Mouse (Mus musculus): Measurements from ENCODE around the gene Iqgap1.

DNA sequence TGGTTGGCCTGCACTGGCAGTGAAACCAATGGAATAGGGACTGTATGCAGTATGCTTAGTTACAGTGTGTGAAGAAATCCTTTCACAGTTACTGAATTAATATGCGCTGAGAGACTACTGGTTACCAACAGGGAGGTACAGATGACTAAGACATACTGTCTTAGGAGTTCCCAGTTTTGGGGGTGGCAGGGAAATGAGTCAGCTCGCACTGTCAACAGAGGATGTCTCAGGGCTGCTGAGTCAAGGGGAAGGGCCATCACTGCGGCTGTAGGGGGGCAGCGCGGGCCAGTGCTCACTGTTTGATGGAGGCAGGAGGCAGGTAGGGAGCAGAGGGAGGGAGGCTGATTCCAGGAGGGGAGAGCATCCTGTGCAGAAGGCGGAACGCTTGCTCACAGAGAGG is 110.5 kb downstream of the Iqgap1 start:
- TF ChIP-seq POLR2A (IDR thresholded peaks at IDR 0.05; ENCODE audit: control insufficient read depth, extremely low read depth, insufficient read depth, low read length, poor library complexity) (no peak), CTCF (IDR thresholded peaks at IDR 0.05; ENCODE audit: borderline replicate concordance, control insufficient read depth, extremely low read depth, insufficient read depth, low read length, poor library complexity) (no peak)
